Mouse (Mus musculus) limb, embryonic 13.5 days (tissue): ENCODE data around the gene Stab1. TPM values are rescaled to one million over a fixed set of nuclear protein-coding genes. Genes with fewer than 3 reads are reported as not detected.

Experiments
- ATAC-seq: fragments of 200-750 bp; cut with Nextera tagmentation; 2 replicates; pipeline ENCODE4 v1.8.0; 2017; ENCODE audit warnings: low read depth, moderate number of reproducible peaks, moderate TSS enrichment; ENCODE audit not compliant: low FRiP score
- H3K27ac ChIP-seq: fragments of 300-500 bp; sonication (generic); 2 replicates; pipeline ENCODE4 v1.5.1; 2015; ENCODE audit warnings: inconsistent platforms, mild to moderate bottlenecking, moderate library complexity
- H3K27me3 ChIP-seq: fragments of 300-500 bp; sonication (generic); 2 replicates; pipeline ENCODE4 v1.6.1; 2015; ENCODE audit warnings: mild to moderate bottlenecking, inconsistent platforms
- H3K36me3 ChIP-seq: fragments of 300-500 bp; sonication (generic); 2 replicates; pipeline ENCODE4 v1.6.1; 2015; ENCODE audit warnings: inconsistent platforms, mild to moderate bottlenecking, moderate library complexity
- H3K4me1 ChIP-seq: fragments of 300-500 bp; sonication (generic); 2 replicates; pipeline ENCODE4 v1.6.1; 2015; ENCODE audit warnings: inconsistent platforms
- H3K4me2 ChIP-seq: fragments of 300-500 bp; sonication (generic); replicated peaks from 2 replicates; pipeline ENCODE4 v1.6.1; 2015; ENCODE audit warnings: inconsistent platforms, mild to moderate bottlenecking, moderate library complexity
- H3K4me3 ChIP-seq: fragments of 300-500 bp; sonication (generic); 2 replicates; pipeline ENCODE4 v1.5.1; 2015; ENCODE audit warnings: moderate library complexity, mild to moderate bottlenecking, inconsistent platforms
- H3K9ac ChIP-seq: fragments of 300-500 bp; sonication (generic); 2 replicates; pipeline ENCODE4 v1.6.1; 2015; ENCODE audit warnings: mild to moderate bottlenecking, inconsistent platforms
- H3K9me3 ChIP-seq: fragments of 300-500 bp; sonication (generic); 2 replicates; pipeline ENCODE4 v1.6.1; 2016; ENCODE audit warnings: inconsistent platforms
- WGBS: fragments of 180-500 bp; shearing (Covaris S2); methylation state at CpG from one replicate; pipeline ENCODE4 v1.1.7; 2015; 5-methylcytosine and 5-hydroxymethylcytosine counted together
- polyA plus RNA-seq: library from polyadenylated mRNA; unstranded; fragments of >200 nt; fragmentation: Nextera tagmentation; extraction: Ambion mirVana; gene quantifications from 2 replicates; pipeline ENCODE4 v1.2.1, GENCODE M21; 2015

The Stab1 gene
- polyA plus RNA-seq, 1 experiment from 2014 or later: 29.4 TPM

DNA sequence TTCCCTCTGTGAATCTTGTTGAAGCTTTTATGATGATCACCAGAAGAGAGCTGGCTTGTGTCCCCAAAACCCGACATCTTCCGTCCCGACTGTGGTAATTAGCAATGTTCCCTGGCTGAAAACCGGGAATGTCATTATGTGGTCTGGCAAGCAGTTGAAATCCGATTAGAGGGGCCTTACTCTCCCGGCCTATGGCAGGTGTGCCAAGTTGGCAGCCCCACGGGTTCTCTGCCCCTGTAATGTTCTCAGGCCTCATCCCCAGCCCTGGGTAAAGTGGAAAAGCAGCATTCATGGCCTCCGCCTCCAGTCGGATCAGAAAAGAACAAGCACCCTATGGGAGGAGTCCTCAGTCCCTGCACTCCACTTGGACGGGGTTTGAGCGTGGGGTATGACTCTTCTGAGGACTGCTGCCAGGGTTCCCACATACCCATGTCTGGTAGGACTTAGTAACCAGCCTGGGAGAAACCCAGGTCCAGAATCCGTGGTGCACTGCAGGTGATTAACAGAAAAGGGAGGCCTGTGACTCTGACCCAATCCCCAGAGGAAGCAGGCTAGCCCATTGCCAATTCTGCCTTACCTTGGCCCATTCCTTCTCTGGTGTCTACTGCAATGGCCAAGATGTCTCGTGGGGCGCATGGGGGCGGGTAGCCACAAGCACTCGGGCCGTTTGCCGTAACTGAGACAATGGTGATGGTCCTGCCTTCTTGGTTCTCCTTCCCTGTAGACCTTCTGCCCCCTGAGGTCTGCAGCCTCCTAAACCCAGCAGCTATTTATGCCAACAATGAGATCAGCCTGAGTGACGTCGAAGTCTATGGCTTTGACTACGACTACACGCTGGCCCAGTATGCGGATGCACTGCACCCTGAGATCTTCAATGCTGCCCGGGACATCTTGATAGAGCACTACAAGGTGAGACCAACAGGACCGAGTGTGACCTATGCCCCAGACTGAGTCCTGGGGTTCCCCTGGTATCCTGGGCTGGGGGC lies 34.1 kb downstream of the Stab1 start:
- no peaks in the 10 kb centered on the region for H3K27me3 ChIP-seq
- WGBS: 86% methylated on average over 25 of the region's 25 CpGs
- H3K27ac ChIP-seq: no peak overlapping the region
- H3K4me1 ChIP-seq: peaks cover 42% of the 10 kb centered on the region
- H3K36me3 ChIP-seq: peaks cover 54% of the 10 kb centered on the region
- H3K4me2 ChIP-seq: peak overlapping the region; percentile 96; the same call in 1 of the 2 replicates
- H3K9me3 ChIP-seq: no peaks in the 10 kb centered on the region
- no peak for ATAC-seq
- H3K9ac ChIP-seq: 0 out of 2 replicates have a peak overlapping the region, but pooled peaks have one; percentile 96
- 0 out of 2 replicates have a peak overlapping the region, but pooled peaks have one; percentile 91 for H3K4me3 ChIP-seq

DNA sequence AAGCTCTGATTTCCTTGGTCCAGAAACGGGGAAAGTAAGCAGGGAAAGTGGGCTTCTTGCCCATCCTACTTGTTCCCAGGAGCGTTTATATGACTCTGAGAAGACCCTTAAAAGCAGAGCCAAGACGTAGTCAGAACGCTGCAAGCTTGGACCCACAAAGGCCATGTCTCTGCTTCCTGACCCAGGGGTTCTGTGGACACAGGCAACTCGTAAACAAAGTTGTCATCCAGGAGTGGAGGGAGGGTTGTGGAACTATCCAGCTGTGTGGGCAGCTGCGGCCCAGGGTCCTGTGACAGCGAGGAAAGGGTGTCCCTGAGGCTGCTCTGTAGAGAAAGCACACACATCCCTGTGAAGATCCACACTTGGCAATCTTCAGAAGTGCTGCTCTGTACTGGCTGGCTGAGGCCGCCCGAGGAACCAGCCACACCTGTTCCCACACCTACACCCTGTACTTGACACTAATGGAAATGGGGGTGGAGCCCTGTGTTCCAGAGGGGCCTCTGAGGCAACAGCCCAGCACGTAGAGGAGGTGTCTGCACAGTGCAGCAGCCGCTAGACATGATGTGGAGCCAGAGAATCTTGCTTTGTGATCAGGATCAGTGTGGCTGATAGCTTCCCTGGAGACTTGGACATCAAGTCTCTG lies 35.3 kb downstream of the Stab1 start:
- Histone ChIP-seq H3K27me3 (no peaks in the 10 kb centered on the region), H3K36me3 (peaks cover 42% of the 10 kb centered on the region), H3K4me3 (peak overlapping the region; percentile 91), H3K9me3 (no peaks in the 10 kb centered on the region), H3K4me1 (peaks cover 43% of the 10 kb centered on the region), H3K9ac (peak overlapping the region; percentile 96), H3K4me2 (peak overlapping the region; percentile 96), H3K27ac (no peak overlapping the region)
- 61% methylated on average over 11 of the region's 11 CpGs for WGBS
- ATAC-seq: no peak

DNA sequence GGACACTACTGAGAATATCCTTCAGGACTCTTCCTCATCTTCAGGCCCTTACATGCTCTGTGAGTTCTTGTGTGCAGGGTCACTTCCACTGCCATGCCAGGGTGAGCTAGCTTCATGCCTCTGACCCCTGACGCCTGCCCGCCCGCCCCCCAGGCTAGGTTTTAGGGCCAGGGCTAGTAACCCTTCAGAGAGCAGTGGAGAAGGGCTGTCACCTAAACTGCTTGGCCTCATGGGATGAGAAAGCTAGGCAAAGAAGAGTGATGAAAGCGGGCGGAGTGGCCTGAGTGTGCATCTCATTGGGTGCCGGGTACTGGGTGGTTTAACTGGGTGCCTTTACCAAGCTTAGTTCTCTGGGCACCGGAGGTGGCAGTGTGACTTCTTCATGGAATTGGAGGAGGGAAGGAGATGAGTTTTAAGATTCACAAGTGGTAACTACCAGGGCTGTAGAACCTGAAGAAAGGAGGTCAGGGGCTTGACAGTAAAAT lies 35.9 kb downstream of the Stab1 start:
- 80% methylated on average over 7 of the region's 7 CpGs for WGBS
- Histone ChIP-seq H3K4me2 (peak overlapping the region; percentile 96), H3K36me3 (peaks cover 36% of the 10 kb centered on the region), H3K27ac (no peak overlapping the region), H3K9me3 (no peaks in the 10 kb centered on the region), H3K9ac (peak overlapping the region; percentile 96), H3K4me3 (peak overlapping the region; percentile 91), H3K4me1 (peaks cover 46% of the 10 kb centered on the region), H3K27me3 (no peaks in the 10 kb centered on the region)
- ATAC-seq: no peak

DNA sequence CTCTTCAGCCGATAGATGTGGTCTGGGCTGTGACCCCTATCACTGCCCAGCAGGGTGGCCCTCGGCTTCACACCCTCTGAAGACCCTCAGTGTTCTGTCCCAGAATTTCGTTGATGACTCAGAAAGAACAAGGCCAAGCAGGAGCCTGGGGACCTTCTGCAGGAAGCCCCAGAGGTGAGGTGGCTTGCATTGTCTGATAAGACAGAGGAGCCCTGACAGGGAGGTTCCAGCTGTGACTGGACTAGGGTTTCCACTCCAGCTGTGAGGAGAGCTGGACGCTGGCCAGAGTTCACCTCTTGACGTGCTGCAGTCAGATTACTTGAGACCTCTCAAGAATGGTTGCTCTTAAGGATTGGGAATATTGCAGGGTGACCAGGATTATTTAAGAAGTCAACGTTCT lies 36.4 kb downstream of the Stab1 start:
- Histone ChIP-seq H3K4me1 (peaks cover 51% of the 10 kb centered on the region), H3K4me3 (peak overlapping the region; percentile 91), H3K36me3 (peaks cover 31% of the 10 kb centered on the region), H3K4me2 (peak overlapping the region; percentile 96), H3K27me3 (no peaks in the 10 kb centered on the region), H3K9ac (peak overlapping the region; percentile 96), H3K9me3 (no peaks in the 10 kb centered on the region), H3K27ac (no peak overlapping the region)
- no peak for ATAC-seq
- 10% methylated on average over 6 of the region's 6 CpGs for WGBS

DNA sequence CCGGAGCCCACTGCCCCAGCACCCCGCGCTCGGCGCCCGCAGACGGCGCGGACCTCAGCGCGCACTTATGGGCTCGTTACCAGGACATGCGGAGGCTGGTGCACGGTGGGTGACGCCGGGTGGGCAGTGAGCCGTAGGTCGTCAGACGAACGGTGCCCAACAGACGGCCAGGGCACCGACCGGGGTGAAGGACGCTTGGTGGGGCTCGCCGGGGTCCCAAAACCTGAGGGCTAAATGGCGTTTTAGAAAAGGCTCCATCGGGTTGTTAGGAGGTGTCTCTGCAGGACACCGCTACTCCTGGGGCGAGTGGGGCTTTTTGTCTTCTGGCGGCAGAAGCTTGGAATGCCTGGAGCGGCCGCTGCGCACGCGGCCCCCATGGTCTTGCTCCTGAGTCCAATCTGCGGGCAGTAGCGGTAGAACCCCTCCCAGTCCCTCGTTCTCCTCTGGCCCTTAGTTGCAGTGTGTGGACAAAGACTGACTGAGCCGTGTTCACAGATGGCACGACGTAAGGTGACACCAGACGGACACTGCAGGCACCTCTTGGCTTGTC lies 37.1 kb downstream of the Stab1 start:
- Histone ChIP-seq H3K27ac (peak overlapping the region; percentile 92), H3K9ac (peak overlapping the region; percentile 96), H3K4me3 (peak overlapping the region; percentile 91), H3K27me3 (no peaks in the 10 kb centered on the region), H3K9me3 (no peaks in the 10 kb centered on the region), H3K36me3 (peaks cover 24% of the 10 kb centered on the region), H3K4me2 (peak overlapping the region; percentile 96), H3K4me1 (peaks cover 58% of the 10 kb centered on the region)
- under 1% methylated on average over 43 of the region's 43 CpGs for WGBS
- 0 out of 2 replicates have a peak, but pooled peaks have one; percentile 2 for ATAC-seq

DNA sequence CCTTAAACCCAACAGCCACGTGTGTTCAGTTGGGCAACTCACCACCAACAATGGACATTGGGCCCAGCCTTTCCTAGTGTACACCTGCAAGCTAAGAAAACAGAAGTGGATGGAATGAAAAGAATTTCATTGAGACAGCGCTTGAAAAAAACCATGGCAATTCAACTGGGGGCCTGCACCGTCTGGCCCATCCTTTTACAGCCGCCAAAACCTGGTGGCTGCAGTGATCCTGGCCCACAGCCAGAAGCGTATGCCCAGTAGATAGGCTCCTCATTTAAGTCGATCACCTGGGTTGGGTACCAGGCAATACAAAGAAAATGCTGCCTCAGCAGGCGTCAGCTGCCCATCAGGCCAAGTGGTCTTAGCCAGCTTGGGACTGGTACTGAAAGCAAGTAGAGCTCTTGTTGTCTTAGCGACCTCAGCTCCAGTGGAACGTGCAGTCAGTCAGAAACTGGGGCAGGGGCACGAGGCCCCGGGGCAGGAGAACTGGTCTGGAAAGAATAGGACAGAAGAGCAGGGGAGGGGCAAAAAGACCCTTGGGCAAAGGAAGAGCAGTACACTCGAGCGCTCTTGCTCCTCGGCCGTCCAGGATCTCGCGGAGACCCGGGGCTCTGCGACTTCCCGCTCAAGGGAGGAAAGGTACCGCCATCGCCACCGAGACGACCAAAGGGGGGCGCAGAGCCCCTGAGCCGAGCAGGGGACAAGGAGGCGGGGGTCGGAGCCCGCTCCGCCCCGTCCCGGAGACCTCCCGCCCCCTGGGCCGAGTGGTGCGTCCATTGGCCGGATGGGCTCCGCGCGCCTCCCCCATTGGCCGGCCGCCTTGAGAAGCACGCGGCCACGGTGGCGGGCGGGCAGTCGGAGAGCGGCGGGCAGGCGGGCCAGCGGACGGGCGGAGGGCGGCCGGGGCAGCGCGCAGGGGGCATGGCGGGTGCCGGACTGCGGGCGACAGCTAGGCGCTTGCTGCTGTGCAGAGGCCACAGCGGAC lies 37.9 kb downstream of the Stab1 start, which contains the start of gene Nt5dc2:
Gene Nt5dc2, plus strand, starts transcription at position 818 of the 985 bp plus-strand sequence.
- Histone ChIP-seq H3K36me3 (peaks cover 16% of the 10 kb centered on the region), H3K4me3 (peak within 1 kb of the TSS; percentile 91), H3K9me3 (no peaks in the 10 kb centered on the region), H3K27me3 (no peaks in the 10 kb centered on the region), H3K27ac (peak within 1 kb of the TSS; percentile 92), H3K9ac (peak within 1 kb of the TSS; percentile 96), H3K4me2 (peak within 1 kb of the TSS; percentile 96), H3K4me1 (peaks cover 65% of the 10 kb centered on the region)
- WGBS: 4% methylated on average over 54 of the region's 63 CpGs
- ATAC-seq: peak; percentile 82

DNA sequence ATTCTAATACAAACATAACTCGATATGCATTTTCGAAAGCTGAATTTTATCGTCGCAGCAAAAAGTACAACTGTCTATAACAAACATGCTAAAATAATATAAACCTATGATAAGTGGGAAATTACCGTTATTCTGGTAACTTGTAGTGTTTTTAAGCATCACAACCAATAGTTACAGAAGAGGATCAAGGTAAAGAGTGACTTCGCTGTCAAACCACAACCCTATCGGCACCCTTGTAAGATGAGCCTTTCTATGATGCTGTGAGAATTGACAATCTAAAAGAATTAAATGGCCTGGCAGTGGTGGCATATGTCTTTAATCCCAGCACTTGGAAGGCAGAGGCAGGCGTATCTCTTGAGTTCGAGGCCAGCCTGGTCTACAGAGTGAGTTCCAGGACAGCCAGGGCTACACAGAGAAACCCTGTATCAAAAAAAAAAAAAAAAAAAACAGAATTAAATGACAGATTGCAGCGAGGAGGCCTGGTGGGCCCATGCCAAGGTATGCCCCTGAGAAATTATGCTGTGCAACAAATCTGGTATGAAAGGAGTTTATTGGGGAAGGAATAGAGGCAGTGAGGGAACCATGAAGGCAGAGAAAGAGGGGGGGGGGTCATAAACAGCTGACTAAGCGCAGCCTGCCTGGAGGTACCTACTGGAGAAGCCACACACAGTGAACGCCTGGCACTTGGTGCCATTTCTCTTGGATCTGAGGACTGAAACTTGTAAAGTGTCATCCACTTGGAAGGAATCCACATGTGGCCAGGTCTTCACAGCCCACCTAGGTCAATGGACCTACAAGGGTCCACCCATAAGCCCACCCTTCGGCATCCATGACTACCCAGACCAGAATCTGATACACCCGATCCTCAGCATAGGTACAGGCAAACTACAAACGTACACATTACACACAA lies 38.9 kb downstream of the Stab1 start:
- Histone ChIP-seq H3K27ac (peak overlapping the region; percentile 92), H3K9ac (no peak overlapping the region), H3K4me2 (peak overlapping the region; percentile 96), H3K27me3 (no peaks in the 10 kb centered on the region), H3K36me3 (peaks cover 6% of the 10 kb centered on the region), H3K4me3 (peak overlapping the region; percentile 73), H3K4me1 (peaks cover 72% of the 10 kb centered on the region), H3K9me3 (no peaks in the 10 kb centered on the region)
- ATAC-seq: no peak
- WGBS: 69% methylated on average over 15 of the region's 15 CpGs

DNA sequence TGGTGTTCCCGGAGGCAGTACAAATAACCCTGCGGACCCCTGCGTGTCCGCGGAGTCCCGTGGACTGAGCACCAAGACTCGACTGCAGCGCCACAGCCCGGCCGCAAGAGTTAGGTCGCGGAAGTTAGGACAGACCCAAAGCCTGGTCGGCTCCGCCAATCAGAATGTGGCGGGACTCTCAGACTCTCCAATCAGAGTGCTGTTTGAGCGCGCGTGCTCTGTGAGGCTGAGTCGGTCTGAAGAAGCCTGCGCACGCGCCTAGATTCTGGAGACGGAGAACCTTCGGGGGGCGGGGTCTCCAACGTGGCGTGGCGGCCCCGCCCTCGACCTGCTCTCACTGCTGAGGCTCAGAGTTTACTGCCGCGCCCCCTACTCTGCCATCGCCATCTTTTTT lies 39.6 kb downstream of the Stab1 start, which contains the start of gene Smim4:
Gene Smim4, minus strand, starts transcription at position 131 of the 394 bp plus-strand sequence.
- Histone ChIP-seq H3K9me3 (no peaks in the 10 kb centered on the region), H3K36me3 (peaks cover under 1% of the 10 kb centered on the region), H3K9ac (peak within 1 kb of the TSS; percentile 83), H3K27me3 (no peaks in the 10 kb centered on the region), H3K4me2 (peak within 1 kb of the TSS; percentile 96), H3K27ac (peak within 1 kb of the TSS; percentile 92), H3K4me3 (peak within 1 kb of the TSS; percentile 73), H3K4me1 (peaks cover 66% of the 10 kb centered on the region)
- WGBS: 0% methylated on average over 33 of the region's 33 CpGs
- peak; percentile 95 for ATAC-seq

DNA sequence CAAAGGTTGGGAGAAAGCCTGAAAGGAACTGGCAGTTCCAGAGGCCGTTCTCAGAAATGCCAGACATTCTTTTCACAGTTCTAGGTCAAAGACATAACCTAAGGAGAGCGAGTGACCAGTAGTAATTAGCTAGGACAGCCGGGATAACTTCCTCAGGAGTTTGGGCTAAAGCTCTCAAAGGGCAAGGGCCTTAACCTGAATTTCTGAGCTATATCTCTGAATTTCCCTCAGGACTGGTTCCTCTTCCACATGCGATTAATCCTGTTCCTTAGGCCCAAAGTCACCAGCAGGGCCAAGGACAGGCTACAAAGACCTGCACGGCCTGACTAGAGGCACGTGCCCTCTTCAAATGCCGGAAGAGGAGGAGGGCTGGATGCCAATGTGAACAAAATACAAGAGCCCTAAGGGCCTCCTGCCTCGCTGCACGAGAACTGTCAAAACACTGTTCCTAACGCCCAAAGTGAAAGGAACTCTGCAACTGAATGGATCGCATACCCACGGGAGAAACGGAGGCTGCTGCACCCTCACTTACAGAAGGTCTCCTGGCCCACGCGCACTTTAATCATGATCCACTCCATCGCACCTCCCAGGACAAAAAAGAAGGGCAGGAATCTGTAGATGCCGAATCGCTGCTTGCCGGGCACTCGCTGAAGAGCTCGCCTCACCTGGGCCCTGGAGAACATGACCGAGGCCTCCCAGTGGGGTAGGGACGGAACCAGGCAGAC lies 40.2 kb downstream of the Stab1 start:
- Histone ChIP-seq H3K4me2 (peak overlapping the region; percentile 92), H3K9ac (peak overlapping the region; percentile 83), H3K9me3 (no peaks in the 10 kb centered on the region), H3K4me3 (peak overlapping the region; percentile 73), H3K27ac (peak overlapping the region; percentile 84), H3K27me3 (no peaks in the 10 kb centered on the region), H3K4me1 (peaks cover 60% of the 10 kb centered on the region), H3K36me3 (peaks cover 6% of the 10 kb centered on the region)
- 1% methylated on average over 23 of the region's 23 CpGs for WGBS
- ATAC-seq: peak; percentile 1; the same call in 1 of the 2 replicates

DNA sequence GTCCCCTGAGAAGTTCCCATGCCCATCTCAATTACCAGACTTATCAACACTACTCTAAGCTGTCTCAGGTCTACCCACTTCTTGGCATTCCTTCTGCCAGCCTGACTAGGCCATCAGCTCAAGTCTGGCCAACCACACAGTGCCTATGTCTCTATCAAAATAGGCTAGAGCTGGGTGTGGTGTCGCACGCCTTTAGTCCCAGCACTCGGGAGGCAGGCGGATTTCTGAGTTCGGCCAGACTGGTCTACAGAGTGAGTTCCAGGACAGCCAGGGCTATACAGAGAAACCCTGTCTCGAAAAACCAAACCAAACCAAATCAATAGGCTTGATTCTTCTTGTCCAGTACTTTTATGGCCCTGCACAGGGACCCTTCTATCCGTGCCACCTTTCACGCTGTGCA lies 41.6 kb downstream of the Stab1 start:
- Histone ChIP-seq H3K9me3 (no peaks in the 10 kb centered on the region), H3K27ac (no peak overlapping the region), H3K36me3 (peaks cover 18% of the 10 kb centered on the region), H3K4me3 (no peak overlapping the region; the same call in 1 of the 2 replicates), H3K27me3 (no peaks in the 10 kb centered on the region), H3K4me1 (peaks cover 46% of the 10 kb centered on the region), H3K4me2 (peak overlapping the region; percentile 55), H3K9ac (no peak overlapping the region)
- 93% methylated on average over 8 of the region's 8 CpGs for WGBS
- ATAC-seq: no peak
